Mouse (Mus musculus) neural tube, embryonic 12.5 days (tissue): ENCODE measurements at regions not wholly inside any gene's neighbourhood (a gene's known extent, or its start where the extent isn't known, plus 50 kb on each side); places are given as distances from the start of the nearest gene placed in this dataset.

Source experiments
- ATAC-seq: fragments of 200-750 bp; cut with Nextera tagmentation; 2 replicates; pipeline ENCODE4 v1.8.0; 2017; ENCODE audit warnings: low read depth, mild to moderate bottlenecking, moderate TSS enrichment, moderate library complexity; ENCODE audit not compliant: low FRiP score
- H3K27ac ChIP-seq: fragments of 300-500 bp; sonication (generic); 2 replicates; pipeline ENCODE4 v1.5.1; 2016
- H3K27me3 ChIP-seq: fragments of 300-500 bp; sonication (generic); replicated peaks from 2 replicates; pipeline ENCODE4 v1.6.1; 2016; ENCODE audit warnings: mild to moderate bottlenecking
- H3K36me3 ChIP-seq: fragments of 300-500 bp; sonication (generic); 2 replicates; pipeline ENCODE4 v1.6.1; 2016; ENCODE audit warnings: mild to moderate bottlenecking
- H3K4me1 ChIP-seq: fragments of 300-500 bp; sonication (generic); 2 replicates; pipeline ENCODE4 v1.6.1; 2016
- H3K4me2 ChIP-seq: fragments of 300-500 bp; sonication (generic); replicated peaks from 2 replicates; pipeline ENCODE4 v1.6.1; 2016; ENCODE audit warnings: mild to moderate bottlenecking
- H3K4me3 ChIP-seq: fragments of 300-500 bp; sonication (generic); 2 replicates; pipeline ENCODE4 v1.5.1; 2016
- H3K9ac ChIP-seq: fragments of 300-500 bp; sonication (generic); 2 replicates; pipeline ENCODE4 v1.6.1; 2016; ENCODE audit warnings: mild to moderate bottlenecking
- H3K9me3 ChIP-seq: fragments of 300-500 bp; sonication (generic); 2 replicates; pipeline ENCODE4 v1.6.1; 2016; ENCODE audit warnings: mild to moderate bottlenecking
- WGBS: fragments of 180-500 bp; shearing (Covaris S2); methylation state at CpG from one replicate; pipeline ENCODE4 v1.1.7; 2016; 5-methylcytosine and 5-hydroxymethylcytosine counted together

DNA sequence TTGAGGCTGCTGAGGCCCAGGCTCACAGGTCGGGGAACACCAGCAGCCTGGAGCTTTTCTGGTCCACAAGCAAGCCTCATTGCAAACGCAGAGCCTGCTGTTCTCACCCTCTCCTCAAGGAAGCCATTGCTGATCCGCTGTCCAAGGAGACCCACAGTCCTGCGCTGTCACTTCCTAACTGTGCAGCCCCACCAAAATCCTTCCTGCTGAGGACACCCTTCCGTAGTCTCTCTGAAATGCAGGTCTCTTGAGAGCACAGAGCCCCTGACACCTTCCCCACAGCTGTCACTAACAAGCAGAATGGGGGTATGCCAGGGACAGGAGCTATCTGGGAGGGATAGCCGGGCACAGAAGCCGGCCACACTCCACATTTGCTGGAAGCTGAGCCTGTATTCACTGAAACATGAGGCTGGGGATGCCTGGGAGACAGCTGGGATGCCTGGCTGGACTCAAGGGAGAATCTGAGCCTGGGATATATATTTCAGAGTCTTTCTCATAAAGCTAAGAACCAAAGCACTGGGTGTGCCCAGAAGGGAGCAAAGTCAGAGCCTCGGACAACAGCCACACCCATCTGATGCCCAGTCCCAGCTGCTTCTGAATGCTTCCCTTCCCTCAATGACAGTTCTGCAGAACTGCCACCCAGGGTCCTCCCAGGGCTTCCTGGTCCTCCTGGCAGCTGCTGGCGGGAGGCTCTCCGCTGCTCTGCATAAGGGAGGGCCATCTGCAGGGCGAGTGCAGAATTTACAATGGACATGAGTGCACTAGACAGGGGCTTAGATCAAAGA is 162.6 kb downstream of the Rpl14 start:
- H3K4me1 ChIP-seq = peaks cover 42% of the 10 kb centered on the region

DNA sequence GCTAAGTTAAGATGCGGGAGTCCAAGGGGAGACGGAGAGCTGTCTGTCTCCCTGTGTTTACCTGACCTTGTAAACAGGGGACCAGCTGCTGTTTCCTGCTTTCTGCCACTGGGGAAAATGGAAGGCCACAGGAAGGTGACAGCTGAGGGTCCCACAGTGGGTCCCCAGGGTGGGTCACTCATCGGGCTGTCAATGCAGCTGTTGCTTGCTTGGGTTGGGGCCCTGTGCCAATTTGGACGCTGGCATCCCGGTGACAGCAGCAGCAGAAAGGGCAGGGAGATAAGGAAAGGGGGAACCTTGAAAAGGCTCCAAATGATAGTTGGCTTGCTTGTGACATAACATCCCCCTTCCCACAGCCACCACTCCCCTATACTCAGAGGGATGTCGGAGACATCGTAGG is 164.0 kb downstream of the Rpl14 start:
- Histone ChIP-seq H3K4me1 (peaks cover 56% of the 10 kb centered on the region), H3K9ac (no peak overlapping the region), H3K4me2 (no peak overlapping the region), H3K36me3 (no peaks in the 10 kb centered on the region), H3K9me3 (no peaks in the 10 kb centered on the region), H3K27ac (no peak overlapping the region), H3K27me3 (no peaks in the 10 kb centered on the region), H3K4me3 (no peak overlapping the region)
- 80% methylated on average over 7 of the region's 7 CpGs for WGBS
- no peak for ATAC-seq

More for the DNA sequence above, 162.6 kb downstream of the Rpl14 start:
- ATAC-seq = peak; percentile 66
- H3K9me3 ChIP-seq = no peaks in the 10 kb centered on the region
- WGBS = 40% methylated on average over 11 of the region's 11 CpGs
- no peaks in the 10 kb centered on the region for H3K36me3 ChIP-seq
- no peak overlapping the region for H3K4me3 ChIP-seq
- no peak overlapping the region for H3K9ac ChIP-seq
- no peak overlapping the region for H3K27ac ChIP-seq
- H3K27me3 ChIP-seq = no peaks in the 10 kb centered on the region
- H3K4me2 ChIP-seq = no peak overlapping the region

DNA sequence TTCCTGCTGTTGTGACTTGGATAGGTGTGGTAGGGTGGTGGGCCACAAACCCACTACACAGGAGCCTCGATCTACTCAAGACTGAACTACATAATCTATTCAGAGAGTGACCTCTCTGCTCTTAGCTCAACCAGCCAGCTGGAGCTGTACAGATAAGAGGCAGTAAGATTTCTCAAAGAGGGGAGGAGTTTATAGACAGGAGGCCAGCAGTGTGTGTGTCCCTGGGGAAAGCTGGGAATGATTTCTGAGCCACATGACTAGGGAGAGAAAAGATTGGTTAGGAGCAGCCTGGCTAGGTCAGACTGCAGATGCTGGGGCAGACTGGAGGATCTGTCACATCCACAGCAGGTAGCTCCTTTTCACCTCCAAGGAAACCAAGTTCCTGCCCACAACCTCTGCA is 166.7 kb downstream of the Rpl14 start:
- H3K4me3 ChIP-seq = no peak overlapping the region
- H3K27ac ChIP-seq = no peak overlapping the region
- H3K4me1 ChIP-seq = peaks cover 45% of the 10 kb centered on the region
- H3K36me3 ChIP-seq = no peaks in the 10 kb centered on the region
- no peaks in the 10 kb centered on the region for H3K9me3 ChIP-seq
- no peak; the same call in 1 of the 2 replicates for ATAC-seq
- no peak overlapping the region for H3K4me2 ChIP-seq
- no peak overlapping the region for H3K9ac ChIP-seq
- 79% methylated on average over 1 of the region's 1 CpGs for WGBS
- H3K27me3 ChIP-seq = no peaks in the 10 kb centered on the region

DNA sequence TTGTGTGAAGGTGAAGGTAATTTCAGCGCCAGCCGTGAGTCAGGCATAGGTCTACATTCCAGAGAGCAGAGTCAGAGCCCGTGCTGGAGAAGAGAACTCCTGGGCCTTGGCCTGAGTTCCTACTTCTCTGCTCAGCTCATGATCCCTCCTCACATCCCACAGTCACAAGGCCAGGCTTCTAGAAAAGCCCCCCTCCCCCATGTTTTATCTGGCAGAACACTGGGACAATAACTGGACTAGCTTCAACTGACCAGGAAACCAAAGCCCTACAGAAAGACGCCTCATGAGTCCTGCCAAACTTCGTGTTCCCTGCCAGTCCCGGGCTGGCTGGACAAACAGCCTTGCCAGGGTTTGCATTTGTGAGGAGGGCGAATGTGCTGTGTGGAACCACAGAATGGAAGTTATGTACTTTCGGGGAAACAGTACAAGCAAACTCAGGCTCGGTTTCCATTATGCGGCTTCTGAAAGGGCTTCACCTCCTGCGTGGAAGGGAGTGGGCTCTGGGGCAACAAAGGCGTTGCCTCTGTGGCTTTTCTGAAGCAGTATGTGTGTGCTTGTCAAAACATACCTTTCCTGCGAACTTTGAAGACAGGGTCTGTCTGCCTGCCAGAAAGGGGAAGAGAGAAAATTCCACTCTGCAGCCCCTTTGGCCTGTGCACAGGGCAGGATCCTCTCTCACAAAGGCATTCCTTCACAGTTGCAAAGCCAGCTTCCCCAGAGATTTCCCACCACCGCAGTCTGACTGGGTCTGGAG is 168.1 kb downstream of the Rpl14 start:
- no peak overlapping the region for H3K27ac ChIP-seq
- ATAC-seq = no peak
- H3K27me3 ChIP-seq = no peaks in the 10 kb centered on the region
- H3K9me3 ChIP-seq = no peaks in the 10 kb centered on the region
- peaks cover 31% of the 10 kb centered on the region for H3K4me1 ChIP-seq
- no peaks in the 10 kb centered on the region for H3K36me3 ChIP-seq
- no peak overlapping the region for H3K4me3 ChIP-seq
- H3K4me2 ChIP-seq = no peak overlapping the region
- 57% methylated on average over 14 of the region's 14 CpGs for WGBS
- no peak overlapping the region for H3K9ac ChIP-seq

DNA sequence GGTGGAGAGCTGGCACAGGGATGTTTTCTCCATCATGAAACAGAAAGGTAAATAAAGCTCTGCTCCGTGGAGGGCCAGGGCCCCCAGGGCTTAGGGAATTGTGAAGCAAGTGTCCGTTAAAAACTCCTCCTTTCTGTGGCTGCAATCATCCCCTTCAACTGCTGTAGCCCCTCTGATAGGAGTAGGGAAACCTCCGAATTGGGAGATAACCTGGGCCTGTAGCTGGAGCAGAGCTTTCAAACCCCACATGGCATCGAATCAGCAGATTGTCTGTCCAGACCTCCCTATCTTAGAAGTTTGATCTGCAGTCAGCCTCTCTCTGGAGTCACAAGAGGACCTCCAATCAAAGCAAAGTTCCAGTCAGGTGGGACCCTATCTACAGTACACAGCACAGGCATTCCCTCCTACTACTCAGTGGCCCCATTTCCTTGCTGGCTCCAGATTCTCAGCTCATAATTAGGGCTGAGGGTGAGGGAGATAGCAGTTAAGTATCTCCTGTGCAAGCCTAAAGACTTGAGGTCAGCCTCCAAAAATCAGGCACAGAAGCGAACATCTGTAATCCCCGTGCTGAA is 168.8 kb downstream of the Rpl14 start:
- H3K27ac ChIP-seq = no peak overlapping the region
- no peak overlapping the region for H3K9ac ChIP-seq
- H3K4me2 ChIP-seq = no peak overlapping the region
- H3K4me3 ChIP-seq = no peak overlapping the region
- WGBS = 52% methylated on average over 6 of the region's 6 CpGs
- ATAC-seq = no peak
- H3K36me3 ChIP-seq = no peaks in the 10 kb centered on the region
- H3K9me3 ChIP-seq = no peaks in the 10 kb centered on the region
- H3K27me3 ChIP-seq = no peaks in the 10 kb centered on the region
- peaks cover 25% of the 10 kb centered on the region for H3K4me1 ChIP-seq

DNA sequence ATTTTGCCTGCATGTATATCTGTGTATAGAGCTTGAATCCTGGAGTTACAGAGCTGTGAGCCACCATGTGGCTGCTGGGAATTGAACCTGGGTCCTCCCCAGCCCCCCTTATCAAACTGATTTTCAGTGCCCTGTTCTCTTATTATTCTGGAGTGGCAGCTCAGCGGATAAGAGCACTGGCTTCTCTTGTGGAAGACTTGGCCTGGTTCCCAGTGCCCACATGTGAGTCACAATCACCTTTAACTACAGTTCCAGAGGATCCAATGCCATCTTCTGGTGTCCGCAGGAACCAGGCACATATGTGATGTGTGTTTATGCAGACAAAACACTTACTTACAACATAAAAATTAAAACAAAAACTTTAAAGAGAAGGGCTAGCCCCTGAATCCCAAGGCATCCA is 170.3 kb downstream of the Rpl14 start:
- Histone ChIP-seq H3K4me3 (no peak overlapping the region), H3K36me3 (no peaks in the 10 kb centered on the region), H3K9ac (no peak overlapping the region), H3K27ac (no peak overlapping the region), H3K9me3 (no peaks in the 10 kb centered on the region), H3K4me2 (no peak overlapping the region), H3K4me1 (peaks cover 20% of the 10 kb centered on the region), H3K27me3 (no peaks in the 10 kb centered on the region)
- no peak for ATAC-seq
- WGBS = 81% methylated on average over 2 of the region's 2 CpGs

DNA sequence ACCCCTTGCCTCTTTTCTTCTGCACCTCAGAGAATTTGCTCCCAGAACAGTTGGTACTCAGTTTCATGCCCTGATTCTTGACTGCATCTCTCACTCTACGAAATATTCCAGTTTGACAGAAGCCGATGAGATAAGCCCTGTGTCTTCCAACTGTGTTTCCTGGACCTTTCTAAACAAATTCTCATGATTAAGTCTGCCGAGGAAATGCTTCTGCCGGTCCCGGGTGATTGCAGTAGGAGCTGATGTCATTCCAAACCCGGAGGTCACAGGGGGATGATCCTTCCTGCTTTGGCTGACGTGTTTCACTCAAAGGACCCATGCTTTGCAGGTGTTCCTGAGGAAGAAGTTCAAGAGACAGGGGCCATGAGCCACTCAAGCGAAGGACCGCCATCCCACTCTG is 172.2 kb downstream of the Rpl14 start:
- H3K4me1 ChIP-seq = peaks cover 15% of the 10 kb centered on the region
- no peak for ATAC-seq
- no peak overlapping the region for H3K4me3 ChIP-seq
- H3K4me2 ChIP-seq = no peak overlapping the region
- H3K9me3 ChIP-seq = no peaks in the 10 kb centered on the region
- no peak overlapping the region for H3K9ac ChIP-seq
- WGBS = 88% methylated on average over 9 of the region's 9 CpGs
- H3K36me3 ChIP-seq = no peaks in the 10 kb centered on the region
- H3K27ac ChIP-seq = no peak overlapping the region
- H3K27me3 ChIP-seq = no peaks in the 10 kb centered on the region

DNA sequence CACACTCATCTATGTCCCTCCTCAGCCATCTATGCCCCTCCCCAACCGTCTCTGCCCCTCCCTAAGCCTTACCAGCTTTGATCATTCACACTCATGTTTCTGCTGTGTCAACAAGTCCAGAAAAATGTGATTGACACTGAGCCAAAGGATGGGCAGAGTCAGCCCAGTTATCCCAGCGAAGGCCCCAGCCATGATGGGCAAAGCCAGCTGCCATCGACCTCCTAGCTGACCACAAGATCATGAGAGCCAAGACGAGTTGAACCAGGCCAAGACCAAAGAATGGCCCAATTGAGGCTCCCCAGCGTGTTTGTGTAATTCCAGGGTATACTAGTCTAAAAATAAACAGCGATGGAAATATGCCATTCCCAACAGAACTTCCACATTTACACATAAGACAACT is 174.4 kb downstream of the Rpl14 start:
- no peaks in the 10 kb centered on the region; the same call in 1 of the 2 replicates for H3K9me3 ChIP-seq
- 85% methylated on average over 6 of the region's 6 CpGs for WGBS
- no peak for ATAC-seq

DNA sequence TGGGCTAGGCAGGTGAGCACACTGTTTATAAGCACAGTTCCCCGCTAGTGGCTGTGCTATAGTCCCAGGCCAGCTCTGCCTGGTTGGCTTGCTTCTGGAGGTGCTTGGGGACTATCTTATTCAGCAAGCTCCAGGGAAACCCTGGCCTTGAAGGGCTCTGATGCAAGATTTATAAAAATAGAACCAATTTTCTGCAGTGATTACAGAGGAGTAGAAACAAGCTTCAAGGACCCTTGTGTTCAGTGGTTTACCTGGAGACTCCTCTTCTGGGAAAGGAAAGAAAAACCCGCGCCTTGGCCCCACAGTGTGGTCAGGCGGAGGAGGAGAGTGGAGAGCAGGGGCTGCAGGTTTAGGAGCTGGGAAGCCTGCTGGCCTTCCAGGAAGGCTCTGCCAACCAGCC is 178.2 kb upstream of the Ctnnb1 start:
- Histone ChIP-seq H3K9me3 (no peaks in the 10 kb centered on the region; the same call in 1 of the 2 replicates), H3K4me1 (peaks cover 4% of the 10 kb centered on the region; the same call in 1 of the 2 replicates), H3K4me3 (no peak overlapping the region), H3K27ac (no peak overlapping the region), H3K9ac (no peak overlapping the region), H3K36me3 (no peaks in the 10 kb centered on the region), H3K4me2 (no peak overlapping the region), H3K27me3 (no peaks in the 10 kb centered on the region)
- ATAC-seq = no peak
- WGBS = 92% methylated on average over 4 of the region's 4 CpGs

More for the DNA sequence above, 174.4 kb downstream of the Rpl14 start:
- Histone ChIP-seq H3K27ac (no peak overlapping the region), H3K4me2 (no peak overlapping the region), H3K36me3 (no peaks in the 10 kb centered on the region), H3K4me3 (no peak overlapping the region), H3K9ac (no peak overlapping the region), H3K4me1 (no peaks in the 10 kb centered on the region), H3K27me3 (no peaks in the 10 kb centered on the region)

DNA sequence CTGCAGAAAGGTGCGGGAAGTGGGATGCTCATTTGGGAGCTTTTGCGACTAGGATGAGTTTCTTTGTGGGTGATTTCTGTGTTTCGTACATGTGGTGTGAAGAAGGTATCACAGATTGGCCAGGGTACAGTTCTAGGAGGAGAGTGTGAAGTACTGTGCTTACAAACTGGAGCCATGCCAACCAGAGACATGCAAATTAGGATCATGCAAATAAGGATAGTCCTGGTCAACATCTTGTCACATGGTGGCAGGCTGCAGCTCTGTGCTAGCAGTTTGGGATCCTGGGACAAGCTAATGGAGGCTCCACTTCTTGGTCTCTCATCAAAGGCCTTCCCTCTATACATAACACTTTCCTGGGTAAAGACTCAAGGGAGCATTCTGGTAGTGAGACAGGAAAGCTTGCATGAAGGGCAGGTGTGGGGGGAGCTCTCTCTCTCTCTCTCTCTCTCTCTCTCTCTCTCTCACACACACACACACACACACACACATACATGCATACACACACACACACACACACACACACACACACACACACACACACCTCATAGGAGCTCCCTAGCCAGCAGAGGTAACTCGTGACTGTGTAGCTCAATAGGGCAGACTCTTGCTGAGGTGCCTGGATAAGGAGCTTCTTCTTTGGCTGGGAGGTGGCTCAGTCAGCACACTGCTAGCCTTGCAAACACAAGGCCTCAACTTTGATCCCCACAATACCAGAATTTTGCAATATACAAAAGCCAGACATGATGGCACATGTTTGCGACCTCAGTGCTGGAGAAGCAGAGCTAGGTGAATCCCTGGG is 177.1 kb upstream of the Ctnnb1 start:
- H3K9me3 ChIP-seq = no peaks in the 10 kb centered on the region; the same call in 1 of the 2 replicates
- peak; percentile 75; the same call in 1 of the 2 replicates for ATAC-seq
- H3K36me3 ChIP-seq = no peaks in the 10 kb centered on the region
- H3K27me3 ChIP-seq = no peaks in the 10 kb centered on the region
- peaks cover 4% of the 10 kb centered on the region; the same call in 1 of the 2 replicates for H3K4me1 ChIP-seq
- H3K4me2 ChIP-seq = no peak overlapping the region
- H3K27ac ChIP-seq = no peak overlapping the region
- H3K4me3 ChIP-seq = no peak overlapping the region
- WGBS = 83% methylated on average over 5 of the region's 5 CpGs
- no peak overlapping the region for H3K9ac ChIP-seq

DNA sequence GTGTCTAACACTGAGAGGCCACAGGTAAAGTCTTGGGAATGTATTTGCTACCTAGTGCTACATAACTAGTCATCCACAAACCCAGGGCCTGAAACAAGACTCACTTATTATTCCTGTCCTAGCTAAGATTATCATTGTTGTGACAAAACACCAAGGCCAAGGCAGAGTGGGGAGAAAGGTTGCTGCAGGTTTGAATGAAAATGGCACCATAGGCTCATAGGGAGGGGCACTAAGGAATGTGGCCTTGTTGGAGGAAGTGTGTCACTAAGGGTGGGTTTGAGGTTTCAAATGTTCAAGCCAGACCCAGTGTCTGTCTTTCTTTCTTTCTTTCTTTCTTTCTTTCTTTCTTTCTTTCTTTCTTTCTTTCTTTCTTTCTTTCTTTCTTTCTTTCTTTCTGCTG is 174.9 kb upstream of the Ctnnb1 start:
- H3K4me1 ChIP-seq = peaks cover 4% of the 10 kb centered on the region; the same call in 1 of the 2 replicates
- H3K4me3 ChIP-seq = no peak overlapping the region
- no peak overlapping the region for H3K9ac ChIP-seq
- no peak for ATAC-seq
- no peaks in the 10 kb centered on the region; the same call in 1 of the 2 replicates for H3K9me3 ChIP-seq
- H3K27me3 ChIP-seq = no peaks in the 10 kb centered on the region
- no peak overlapping the region for H3K27ac ChIP-seq
- H3K4me2 ChIP-seq = no peak overlapping the region
- H3K36me3 ChIP-seq = no peaks in the 10 kb centered on the region

DNA sequence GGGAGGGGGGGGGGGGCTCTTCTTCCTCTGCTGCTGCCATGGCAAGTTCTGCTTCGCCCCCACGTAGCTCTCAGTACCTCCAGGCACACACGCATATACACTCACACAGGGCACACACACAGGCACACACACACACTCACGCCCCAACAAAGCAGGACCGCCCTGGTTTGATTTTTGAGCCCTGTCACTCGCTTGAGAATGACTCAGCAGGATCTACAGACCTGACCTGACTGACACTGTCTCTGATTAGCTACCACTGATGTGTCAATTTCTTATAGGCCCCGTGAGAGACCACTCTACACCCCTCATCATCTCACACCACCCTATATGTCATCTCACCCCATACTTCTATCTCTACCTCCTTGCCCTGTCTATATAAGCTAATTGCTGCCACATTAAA is 173.5 kb upstream of the Ctnnb1 start:
- ATAC-seq = no peak
- H3K9me3 ChIP-seq = no peaks in the 10 kb centered on the region
- no peak overlapping the region for H3K9ac ChIP-seq
- peaks cover 11% of the 10 kb centered on the region for H3K4me1 ChIP-seq
- H3K36me3 ChIP-seq = no peaks in the 10 kb centered on the region
- H3K4me3 ChIP-seq = no peak overlapping the region
- no peak overlapping the region for H3K4me2 ChIP-seq
- WGBS = 90% methylated on average over 7 of the region's 7 CpGs
- H3K27me3 ChIP-seq = no peaks in the 10 kb centered on the region
- H3K27ac ChIP-seq = no peak overlapping the region
